Mouse (Mus musculus) stomach, postnatal 0 days (tissue): ENCODE measurements around the gene Qtrt2.

Experiments used
- CTCF ChIP-seq: IDR thresholded peaks from 2 replicates; pipeline ENCODE4 v1.5.1; 2016; ENCODE audit warnings: antibody characterized with exemption, low read depth, mild to moderate bottlenecking, moderate library complexity
- EP300 ChIP-seq: optimal IDR thresholded peaks from 2 replicates; pipeline ENCODE3; 2016; ENCODE audit warnings: antibody characterized with exemption

DNA sequence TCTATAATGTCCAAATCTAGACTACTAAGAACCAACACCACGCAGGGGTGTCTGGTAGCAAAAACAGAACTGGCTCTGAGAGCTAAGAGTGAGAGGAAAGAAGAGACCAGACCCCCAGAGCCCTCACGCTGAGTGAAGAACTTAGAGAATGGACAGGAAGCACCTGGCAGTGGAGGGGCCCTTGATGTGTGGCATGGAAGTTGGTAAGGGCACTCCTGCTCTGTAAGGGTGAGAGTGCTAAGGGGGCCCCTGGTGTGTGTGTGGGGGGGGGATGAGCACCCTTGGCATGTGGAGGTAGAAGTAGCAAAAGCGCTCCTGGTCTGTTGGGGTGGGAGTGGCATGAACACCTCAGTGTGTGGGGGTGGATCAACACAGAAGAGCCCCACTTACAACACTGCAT, 43.8 kb upstream of the Qtrt2 start:
- no peak for TF ChIP-seq CTCF
- TF ChIP-seq EP300, result no peak
